Mouse (Mus musculus) liver, embryonic 12.5 days (tissue): ENCODE measurements around the gene Safb. TPM values are rescaled to one million over a fixed set of nuclear protein-coding genes. Genes with fewer than 3 reads are reported as not detected.

Experiments
- ATAC-seq: fragments of 200-750 bp; cut with Nextera tagmentation; 2 replicates; pipeline ENCODE4 v1.8.0; 2017; ENCODE audit warnings: moderate number of reproducible peaks, mild to moderate bottlenecking, moderate library complexity
- H3K27ac ChIP-seq: fragments of 300-500 bp; sonication (generic); 2 replicates; pipeline ENCODE4 v1.5.1; 2016; ENCODE audit warnings: mild to moderate bottlenecking
- H3K27me3 ChIP-seq: fragments of 300-500 bp; sonication (generic); replicated peaks from 2 replicates; pipeline ENCODE4 v1.6.1; 2016; ENCODE audit warnings: mild to moderate bottlenecking, moderate library complexity
- H3K36me3 ChIP-seq: fragments of 300-500 bp; sonication (generic); 2 replicates; pipeline ENCODE4 v1.6.1; 2016; ENCODE audit warnings: mild to moderate bottlenecking, moderate library complexity
- H3K4me1 ChIP-seq: fragments of 300-500 bp; sonication (generic); 2 replicates; pipeline ENCODE4 v1.6.1; 2016
- H3K4me2 ChIP-seq: fragments of 300-500 bp; sonication (generic); 2 replicates; pipeline ENCODE4 v1.6.1; 2016; ENCODE audit warnings: mild to moderate bottlenecking, moderate library complexity
- H3K4me3 ChIP-seq: fragments of 300-500 bp; sonication (generic); 2 replicates; pipeline ENCODE4 v1.5.1; 2016; ENCODE audit warnings: mild to moderate bottlenecking, moderate library complexity
- H3K9ac ChIP-seq: fragments of 300-500 bp; sonication (generic); 2 replicates; pipeline ENCODE4 v1.6.1; 2016; ENCODE audit warnings: mild to moderate bottlenecking, moderate library complexity
- H3K9me3 ChIP-seq: fragments of 300-500 bp; sonication (generic); replicated peaks from 2 replicates; pipeline ENCODE4 v1.6.1; 2016; ENCODE audit warnings: mild to moderate bottlenecking, moderate library complexity
- WGBS: fragments of 180-500 bp; shearing (Covaris S2); methylation state at CpG from one replicate; pipeline ENCODE4 v1.1.7; 2016; ENCODE audit not compliant: insufficient replicate concordance; 5-methylcytosine and 5-hydroxymethylcytosine counted together
- polyA plus RNA-seq: library from polyadenylated mRNA; unstranded; fragments of >200 nt; fragmentation: Nextera tagmentation; extraction: Ambion mirVana; gene quantifications from 2 replicates; pipeline ENCODE4 v1.2.1, GENCODE M21; 2016

Safb gene
- polyA plus RNA-seq, 1 experiment from 2014 or later, result 79.1 TPM

GRCm38 (mm10) chr17:56566918-56567317 lies 17.7 kb upstream of the Safb start:
- Histone ChIP-seq H3K27me3 (no peaks in the 10 kb centered on the region), H3K4me2 (no peak overlapping the region), H3K9ac (no peak overlapping the region), H3K27ac (no peak overlapping the region), H3K4me1 (no peaks in the 10 kb centered on the region), H3K4me3 (no peak overlapping the region), H3K36me3 (peaks cover 100% of the 10 kb centered on the region), H3K9me3 (no peaks in the 10 kb centered on the region)
- 90% methylated on average over 5 of the region's 5 CpGs for WGBS
- ATAC-seq, result no peak

- ATAC-seq, result no peak
- Histone ChIP-seq H3K4me1 (no peaks in the 10 kb centered on the region), H3K4me3 (no peak overlapping the region), H3K36me3 (peaks cover 100% of the 10 kb centered on the region), H3K9me3 (no peaks in the 10 kb centered on the region), H3K27me3 (no peaks in the 10 kb centered on the region), H3K27ac (no peak overlapping the region), H3K4me2 (no peak overlapping the region), H3K9ac (no peak overlapping the region)
- 83% methylated on average over 4 of the region's 4 CpGs for whole genome bisulfite sequencing
These were observed 17.3 kb upstream of the Safb start for GRCm38 (mm10) chr17:56567370-56567769.

DNA sequence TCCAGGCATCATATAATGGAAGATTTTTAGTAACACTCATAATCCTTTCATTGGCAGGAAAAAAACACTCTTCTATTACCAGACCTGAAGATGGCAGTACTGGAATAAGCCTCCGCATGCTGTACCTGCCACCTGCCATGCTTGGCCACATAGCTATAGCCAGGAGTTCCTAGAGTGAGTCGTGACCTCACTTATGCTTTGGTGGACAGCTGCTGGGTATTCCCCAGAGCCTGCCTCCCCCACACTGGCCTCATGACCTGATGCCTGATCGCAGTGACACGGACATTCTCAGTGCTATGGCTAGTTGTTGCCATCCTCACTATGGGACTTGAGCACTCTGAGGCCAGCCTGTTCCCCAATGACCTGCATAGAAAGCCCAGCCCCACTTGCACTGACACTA lies 14.3 kb upstream of the Safb start:
- Histone ChIP-seq H3K4me3 (no peak overlapping the region), H3K4me1 (0 out of 2 replicates have a peak, but pooled peaks cover 5% of the 10 kb centered on the region), H3K9me3 (no peaks in the 10 kb centered on the region), H3K27me3 (no peaks in the 10 kb centered on the region), H3K4me2 (no peak overlapping the region), H3K9ac (no peak overlapping the region), H3K27ac (no peak overlapping the region), H3K36me3 (peaks cover 99% of the 10 kb centered on the region)
- no peak for ATAC-seq
- 90% methylated on average over 4 of the region's 4 CpGs for WGBS

GRCm38 (mm10) chr17:56572154-56572553 lies 12.5 kb upstream of the Safb start:
- no peak overlapping the region for H3K4me3 ChIP-seq
- H3K9ac ChIP-seq, result no peak overlapping the region
- 0 out of 2 replicates have a peak, but pooled peaks cover 5% of the 10 kb centered on the region for H3K4me1 ChIP-seq
- WGBS, result 83% methylated on average over 1 of the region's 1 CpGs
- H3K27ac ChIP-seq, result no peak overlapping the region
- H3K27me3 ChIP-seq, result no peaks in the 10 kb centered on the region
- no peak overlapping the region for H3K4me2 ChIP-seq
- no peaks in the 10 kb centered on the region for H3K9me3 ChIP-seq
- ATAC-seq, result no peak
- H3K36me3 ChIP-seq, result peaks cover 97% of the 10 kb centered on the region

DNA sequence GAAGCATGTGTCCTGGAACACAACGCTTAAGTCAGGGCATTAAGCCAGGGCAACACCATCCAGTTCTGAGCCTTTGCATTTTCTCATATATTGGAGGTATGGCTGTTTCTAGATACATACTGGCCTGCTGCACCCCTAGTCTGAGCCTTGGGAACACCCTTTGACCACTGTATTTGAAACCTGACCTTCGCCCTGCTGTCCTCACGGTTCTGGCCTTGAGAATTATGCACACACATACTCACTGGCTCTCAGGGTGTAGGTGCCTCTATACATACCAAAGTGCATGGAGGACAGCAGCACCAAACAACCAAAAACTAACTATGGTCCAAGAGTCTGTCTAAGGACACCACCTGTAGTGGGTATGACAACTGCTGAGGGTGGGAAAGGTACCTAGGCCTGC lies 11.7 kb upstream of the Safb start:
- Histone ChIP-seq H3K9me3 (no peaks in the 10 kb centered on the region), H3K27me3 (no peaks in the 10 kb centered on the region), H3K4me2 (no peak overlapping the region), H3K9ac (no peak overlapping the region), H3K4me3 (no peak overlapping the region), H3K4me1 (0 out of 2 replicates have a peak, but pooled peaks cover 5% of the 10 kb centered on the region), H3K27ac (no peak overlapping the region), H3K36me3 (peaks cover 97% of the 10 kb centered on the region)
- WGBS, result 93% methylated on average over 3 of the region's 3 CpGs
- ATAC-seq, result peak; percentile 3; the same call in 1 of the 2 replicates

DNA sequence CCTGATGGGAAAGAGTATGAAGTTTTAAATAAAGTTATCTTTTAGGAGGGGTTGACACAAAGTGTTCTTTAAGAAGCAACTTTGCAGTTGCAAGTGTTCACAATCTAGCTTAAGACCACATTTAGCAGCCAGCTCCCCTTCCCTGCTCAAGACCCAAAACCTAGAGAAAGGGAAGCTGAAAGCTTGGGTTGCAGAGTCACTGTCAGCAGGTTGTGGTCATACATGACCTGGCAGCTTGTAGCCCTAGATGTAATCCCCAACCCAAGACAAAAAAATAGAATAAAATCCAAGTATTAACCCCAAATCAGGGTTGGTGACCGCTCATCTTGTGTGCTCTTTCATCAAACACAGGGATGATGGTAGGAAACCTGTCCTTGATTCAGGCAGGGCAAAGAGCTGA lies 1.6 kb upstream of the Safb start:
- H3K27ac ChIP-seq, result peak overlapping the region; percentile 97
- no peaks in the 10 kb centered on the region for H3K27me3 ChIP-seq
- H3K4me1 ChIP-seq, result peaks cover 51% of the 10 kb centered on the region
- peak overlapping the region; percentile 96 for H3K9ac ChIP-seq
- no peaks in the 10 kb centered on the region for H3K9me3 ChIP-seq
- H3K4me3 ChIP-seq, result peak overlapping the region; percentile 95
- H3K4me2 ChIP-seq, result peak overlapping the region; percentile 93
- 68% methylated on average over 1 of the region's 1 CpGs for WGBS
- no peak for ATAC-seq
- peaks cover 74% of the 10 kb centered on the region for H3K36me3 ChIP-seq

DNA sequence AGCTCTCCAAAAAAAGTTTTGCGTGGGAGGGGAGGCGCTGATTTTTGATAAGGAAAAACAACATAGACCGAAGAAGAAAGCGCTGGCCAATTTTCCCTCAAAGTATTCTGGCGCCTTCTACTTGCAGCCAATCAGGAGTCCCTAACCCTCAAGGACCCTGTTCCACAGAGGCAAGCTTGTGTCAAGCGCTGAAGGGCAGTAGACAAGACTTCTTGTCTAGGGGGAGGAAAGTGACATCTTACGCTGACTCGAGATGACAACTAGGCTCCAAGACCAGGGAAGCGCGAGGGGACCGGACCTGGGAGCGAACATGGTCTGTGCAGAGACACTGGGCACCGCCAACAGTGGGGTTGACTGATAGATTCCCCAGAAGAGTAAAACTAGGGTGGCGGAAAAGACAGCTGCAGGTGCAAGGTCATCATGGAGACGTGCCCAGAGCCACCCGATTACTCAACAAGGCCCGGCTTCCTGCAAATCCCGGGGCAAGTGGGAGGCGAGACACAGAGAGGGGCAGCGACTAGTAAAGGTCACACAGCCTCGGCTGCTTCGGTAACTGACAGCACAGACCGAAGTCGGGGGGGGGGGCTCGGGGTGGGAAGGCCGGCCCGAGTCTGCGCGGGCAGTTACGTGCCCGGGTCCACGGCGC lies 891 bp upstream of the Safb start:
- H3K4me1 ChIP-seq, result peaks cover 57% of the 10 kb centered on the region
- ATAC-seq, result no peak
- peak overlapping the region; percentile 96 for H3K9ac ChIP-seq
- WGBS, result under 1% methylated on average over 31 of the region's 33 CpGs
- no peaks in the 10 kb centered on the region for H3K27me3 ChIP-seq
- peak overlapping the region; percentile 93 for H3K4me2 ChIP-seq
- peak overlapping the region; percentile 95 for H3K4me3 ChIP-seq
- H3K36me3 ChIP-seq, result peaks cover 74% of the 10 kb centered on the region
- peak overlapping the region; percentile 97 for H3K27ac ChIP-seq
- no peaks in the 10 kb centered on the region for H3K9me3 ChIP-seq

DNA sequence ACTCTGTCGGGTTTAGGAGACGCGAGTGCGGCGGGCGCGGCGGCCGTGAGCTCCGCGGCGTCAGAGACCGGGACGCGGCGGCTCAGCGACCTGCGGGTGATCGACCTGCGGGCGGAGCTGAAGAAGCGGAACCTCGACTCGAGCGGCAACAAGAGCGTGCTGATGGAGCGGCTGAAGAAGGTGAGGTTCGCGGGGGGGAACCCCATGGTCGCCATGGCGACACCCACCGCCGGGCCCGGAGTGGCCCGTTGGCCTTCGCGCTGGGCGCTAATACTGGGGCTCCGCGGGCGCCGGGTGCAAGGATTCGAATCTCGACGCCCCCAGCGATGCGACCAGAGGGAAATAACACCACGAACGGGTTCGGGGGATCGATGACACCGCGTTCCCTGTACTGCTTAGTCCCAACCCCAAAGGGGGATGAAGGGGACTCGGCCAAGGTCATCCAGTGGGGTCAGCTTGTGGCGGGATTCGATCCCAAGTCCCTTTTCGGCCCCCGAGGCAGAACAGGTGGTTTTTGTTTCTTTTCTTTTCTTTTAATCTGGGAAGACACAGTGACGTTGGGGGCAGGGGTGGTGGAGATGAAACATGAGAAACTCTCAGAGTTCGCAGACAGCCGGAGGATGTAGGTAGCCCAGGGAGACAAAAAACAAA lies 671 bp downstream of the Safb start:
- Histone ChIP-seq H3K36me3 (peaks cover 74% of the 10 kb centered on the region), H3K27me3 (no peaks in the 10 kb centered on the region), H3K27ac (peak overlapping the region; percentile 97), H3K4me3 (peak overlapping the region; percentile 95), H3K9ac (peak overlapping the region; percentile 96), H3K4me1 (peaks cover 57% of the 10 kb centered on the region), H3K9me3 (no peaks in the 10 kb centered on the region), H3K4me2 (peak overlapping the region; percentile 93)
- under 1% methylated on average over 61 of the region's 61 CpGs for WGBS
- ATAC-seq, result 0 out of 2 replicates have a peak, but pooled peaks have one; percentile 8

GRCm38 (mm10) chr17:56587773-56588172 lies 3.1 kb downstream of the Safb start:
- Histone ChIP-seq H3K9me3 (no peaks in the 10 kb centered on the region), H3K4me3 (peak overlapping the region; percentile 95; the same call in 1 of the 2 replicates), H3K27ac (no peak overlapping the region), H3K4me1 (peaks cover 42% of the 10 kb centered on the region), H3K9ac (peak overlapping the region; percentile 32; the same call in 1 of the 2 replicates), H3K36me3 (peaks cover 74% of the 10 kb centered on the region), H3K4me2 (no peak overlapping the region), H3K27me3 (no peaks in the 10 kb centered on the region)
- 92% methylated on average over 1 of the region's 1 CpGs for WGBS
- ATAC-seq, result no peak

GRCm38 (mm10) chr17:56588921-56589320 lies 4.3 kb downstream of the Safb start:
- Histone ChIP-seq H3K4me1 (peaks cover 33% of the 10 kb centered on the region), H3K4me2 (no peak overlapping the region), H3K9me3 (no peaks in the 10 kb centered on the region), H3K4me3 (no peak overlapping the region), H3K9ac (no peak overlapping the region), H3K36me3 (peaks cover 80% of the 10 kb centered on the region), H3K27ac (no peak overlapping the region), H3K27me3 (no peaks in the 10 kb centered on the region)
- 90% methylated on average over 4 of the region's 4 CpGs for WGBS
- no peak for ATAC-seq

GRCm38 (mm10) chr17:56592553-56592952 lies 7.9 kb downstream of the Safb start:
- H3K4me2 ChIP-seq, result no peak overlapping the region
- H3K4me3 ChIP-seq, result no peak overlapping the region
- H3K36me3 ChIP-seq, result peaks cover 100% of the 10 kb centered on the region
- no peak for ATAC-seq
- no peak overlapping the region for H3K27ac ChIP-seq
- H3K27me3 ChIP-seq, result no peaks in the 10 kb centered on the region
- H3K4me1 ChIP-seq, result peaks cover 15% of the 10 kb centered on the region
- H3K9ac ChIP-seq, result no peak overlapping the region
- H3K9me3 ChIP-seq, result no peaks in the 10 kb centered on the region

DNA sequence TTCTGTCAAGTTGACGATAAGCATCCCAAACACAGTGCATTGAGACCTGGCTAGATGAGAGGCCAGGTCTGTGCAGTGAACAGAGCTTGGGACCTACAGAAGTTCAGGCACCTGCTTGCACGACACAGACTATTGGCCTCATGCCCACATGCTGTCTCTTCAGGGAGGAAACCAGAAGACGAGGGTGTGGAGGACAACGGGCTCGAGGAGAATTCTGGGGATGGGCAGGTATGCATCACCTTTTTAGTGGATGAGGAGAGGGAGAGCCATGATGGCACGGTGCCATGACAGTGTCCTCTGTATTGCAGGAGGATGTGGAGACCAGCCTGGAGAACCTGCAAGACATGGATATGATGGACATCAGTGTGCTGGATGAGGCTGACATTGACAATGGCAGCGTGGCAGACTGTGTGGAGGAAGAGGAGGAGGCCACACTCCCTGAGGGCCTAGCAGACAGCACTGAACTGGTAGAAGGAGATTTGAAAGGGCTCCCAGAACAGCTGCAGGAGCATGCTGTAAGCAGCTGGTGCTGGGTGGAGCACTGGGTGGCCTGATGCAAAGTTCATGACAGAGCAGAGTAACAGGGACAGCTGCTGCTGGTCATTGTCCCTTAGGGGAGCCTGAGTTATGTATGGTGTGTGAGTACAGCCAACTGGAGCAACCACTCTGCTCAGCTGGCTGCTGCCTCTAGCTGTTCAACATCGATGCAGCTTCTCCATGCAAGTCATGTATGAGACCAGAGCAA lies 9.1 kb downstream of the Safb start:
- ATAC-seq, result no peak
- Histone ChIP-seq H3K27ac (no peak overlapping the region), H3K4me2 (no peak overlapping the region), H3K4me3 (no peak overlapping the region), H3K9ac (no peak overlapping the region), H3K27me3 (no peaks in the 10 kb centered on the region), H3K36me3 (peaks cover 97% of the 10 kb centered on the region), H3K9me3 (no peaks in the 10 kb centered on the region), H3K4me1 (peaks cover 6% of the 10 kb centered on the region; the same call in 1 of the 2 replicates)
- 88% methylated on average over 8 of the region's 8 CpGs for WGBS
